Mouse (Mus musculus): Measurements from ENCODE around the gene Mrps21.

DNA sequence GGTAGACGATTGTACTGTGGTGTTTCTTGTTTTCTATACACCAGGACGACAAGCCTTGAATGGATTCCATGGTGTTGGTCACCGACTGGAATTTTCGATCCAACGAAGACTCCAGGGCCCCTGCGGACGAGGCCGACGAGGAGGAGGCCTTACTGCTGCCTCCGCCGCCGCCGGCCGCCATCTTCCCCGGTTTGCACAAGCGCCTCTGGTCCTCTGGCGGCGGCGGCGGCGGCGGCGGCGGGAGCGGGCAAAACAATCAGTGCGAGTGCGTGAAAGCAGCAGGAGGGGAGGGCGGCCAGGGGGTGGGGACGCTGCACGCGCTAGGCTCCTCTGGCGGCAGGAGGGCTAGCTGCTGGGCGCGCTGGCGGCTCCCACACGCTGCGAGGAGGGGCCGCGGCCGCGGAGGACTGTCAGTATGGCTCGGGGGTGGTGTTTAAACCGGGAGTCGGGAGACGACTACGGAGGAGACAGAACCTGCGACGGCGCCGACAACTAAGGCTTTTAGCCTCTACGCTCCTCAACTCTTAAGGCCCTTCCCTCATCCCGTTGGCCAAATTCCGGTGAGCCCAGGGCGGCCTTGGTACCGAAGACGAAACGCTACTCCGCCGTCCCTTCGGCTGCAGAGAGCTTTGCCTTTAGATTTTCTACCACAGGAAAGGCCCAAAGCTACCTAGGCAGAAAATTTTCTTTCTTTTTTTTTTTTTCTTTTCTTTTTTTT, 52.6 kb downstream of the Mrps21 start, which contains the start of gene Rprd2:
- no peak for TF ChIP-seq CTCF (IDR thresholded peaks at IDR 0.05; ENCODE audit: control insufficient read depth, insufficient read depth, low read length)
- peak; percentile 51; the same call in 1 of the 2 replicates for TF ChIP-seq POLR2A (IDR thresholded peaks at IDR 0.05; ENCODE audit: borderline replicate concordance, control insufficient read depth, low read depth, low read length)

All from bone marrow, adult 2 months (tissue).